Mouse (Mus musculus) thymus, adult 2 months (tissue): ENCODE measurements around the gene Gm4847.

Source experiments
- CTCF ChIP-seq: fragments of 200-500 bp; IDR thresholded peaks from 2 replicates; pipeline ENCODE4 v1.5.1; 2012; ENCODE audit warnings: mild to moderate bottlenecking, control low read depth, low read length, moderate library complexity, borderline replicate concordance; ENCODE audit not compliant: control insufficient read depth, poor library complexity, insufficient read depth; ENCODE audit errors: extremely low read depth
- POLR2A ChIP-seq: fragments of 200-500 bp; IDR thresholded peaks from 2 replicates; pipeline ENCODE4 v1.6.1; 2012; ENCODE audit warnings: mild to moderate bottlenecking, low read length, control low read depth, moderate library complexity; ENCODE audit not compliant: control insufficient read depth, poor library complexity, insufficient read depth; ENCODE audit errors: extremely low read depth

DNA sequence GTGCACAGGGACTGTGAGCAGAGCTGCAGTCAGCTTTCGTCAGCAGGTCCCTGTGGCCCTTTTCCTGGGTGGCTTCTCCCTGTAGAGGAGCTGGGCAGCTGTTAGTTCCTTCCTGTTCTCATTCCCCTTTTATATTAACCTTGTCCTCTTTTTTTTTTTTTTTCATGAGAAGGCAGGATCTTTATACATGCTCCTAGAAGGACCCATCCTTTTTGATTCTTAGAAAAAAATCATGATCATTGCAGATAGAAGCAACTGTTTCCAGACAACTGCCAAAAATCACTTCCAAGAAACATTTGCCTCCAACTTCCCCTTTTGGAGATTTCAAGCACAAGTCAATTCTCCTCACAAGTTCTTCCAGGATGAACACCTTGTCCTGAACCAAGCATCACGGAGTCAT is at the start of gene Gm4847:
- TF ChIP-seq CTCF (no peak), POLR2A (no peak)
